Mouse (Mus musculus): ENCODE data around the gene Ttc28. TPM values are rescaled to one million over a fixed set of nuclear protein-coding genes. Genes with fewer than 3 reads are reported as not detected.
A peak's percentile ranks its signal among the peaks of the same experiment; 100 is the strongest.
"Not testable (repeated sequence)": the region's sequence is repeated elsewhere in the genome, so short reads cannot be mapped to it uniquely, and the experiment has no call there.

Ttc28 gene
- total RNA-seq, 1 experiment: 5.8 TPM

DNA sequence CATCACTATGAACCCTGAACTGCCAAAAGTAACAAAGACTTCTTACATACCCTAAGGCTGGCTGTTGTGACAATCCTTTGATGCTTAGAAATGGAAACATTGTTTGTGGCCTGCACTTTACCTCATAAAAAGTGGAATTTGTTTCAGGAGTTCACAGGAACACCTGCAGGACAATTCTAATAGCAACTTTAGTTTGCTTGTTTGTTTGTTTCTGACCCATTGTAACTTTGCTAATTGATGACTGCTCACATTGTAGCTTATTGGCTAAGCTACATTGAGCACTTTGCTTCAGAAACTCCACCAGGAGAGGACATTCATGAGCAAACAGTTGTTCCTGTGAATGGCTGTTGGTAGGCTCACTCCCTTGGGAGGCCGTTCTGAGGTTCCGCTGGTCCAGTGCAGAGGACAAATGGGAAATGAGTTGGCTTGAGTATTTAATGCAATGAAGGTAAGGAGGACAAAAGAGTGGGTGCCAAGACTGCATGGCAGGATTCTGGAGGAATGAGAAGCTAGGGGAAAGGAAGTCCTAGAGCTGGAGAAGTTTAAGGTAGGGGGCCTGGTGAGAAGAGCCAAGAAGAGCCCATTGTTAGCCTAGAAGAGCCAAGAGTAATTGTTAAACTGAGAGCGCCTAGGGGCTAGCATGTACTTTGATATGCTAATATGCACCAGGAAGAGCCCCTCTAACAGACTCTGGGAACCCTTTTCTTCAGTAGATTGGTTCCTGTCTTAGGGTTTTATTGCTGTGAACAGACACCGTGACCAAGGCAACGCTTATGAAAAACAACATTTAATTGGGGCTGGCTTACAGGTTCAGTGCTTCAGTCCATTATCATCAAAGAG, 1.7 kb upstream of the Ttc28 start:
- DNase-seq (ENCODE audit: low read depth, low spot score): peak; percentile 68
- peak overlapping the region; percentile 61 for H3K27ac ChIP-seq (ENCODE audit: insufficient read depth, low read depth, low read length, poor library complexity, severe bottlenecking)

DNA sequence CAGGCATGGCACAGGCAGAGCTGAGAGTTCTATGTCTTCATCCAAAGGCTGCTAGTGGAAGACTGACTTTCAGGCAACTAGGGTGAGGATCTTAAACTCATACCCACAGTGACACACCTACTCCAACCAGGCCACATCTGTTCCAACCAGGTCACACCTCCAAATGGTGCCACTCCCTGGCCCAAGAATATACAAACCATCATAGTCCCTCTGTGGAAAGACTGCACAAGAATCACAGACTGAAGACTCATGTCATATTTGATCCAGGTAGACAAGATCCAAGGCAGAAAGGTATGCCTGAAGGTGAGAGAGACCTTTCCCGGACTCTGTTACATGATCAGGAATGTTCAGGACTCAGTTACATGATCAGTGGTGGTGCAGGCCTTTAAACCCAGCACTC, 1.1 kb upstream of the Ttc28 start:
- H3K9me3 ChIP-seq (ENCODE audit: control insufficient read depth, insufficient read depth, low read depth, low read length); H3K4me1 ChIP-seq (ENCODE audit: control insufficient read depth in 2 of 2, insufficient read depth in 2 of 2, low read length in 2 of 2, poor library complexity in 1 of 2); H3K27ac ChIP-seq (ENCODE audit: insufficient read depth, low read depth, low read length, poor library complexity, severe bottlenecking); DNase-seq (ENCODE audit: low read depth, low spot score); H3K4me3 ChIP-seq (ENCODE audit: insufficient read depth in 1 of 2, low read depth in 1 of 2, low read length in 2 of 2, poor library complexity in 1 of 2, severe bottlenecking in 1 of 2); H3K9ac ChIP-seq (ENCODE audit: insufficient read depth, low read depth, low read length, poor library complexity, severe bottlenecking); in situ Hi-C loops (cut with MboI; ENCODE audit: low sequenced_read_pairs in 2 of 2, unreplicated experiment in 2 of 2); H3K36me3 ChIP-seq (ENCODE audit: control insufficient read depth, insufficient read depth, low read length, poor library complexity, severe bottlenecking): not testable (repeated sequence)

More for the DNA sequence above, 1.7 kb upstream of the Ttc28 start:
- peaks cover 10% of the 10 kb centered on the region; the same call in 1 of the 2 replicates for H3K36me3 ChIP-seq (ENCODE audit: control insufficient read depth, insufficient read depth, low read length, poor library complexity, severe bottlenecking)
- in situ Hi-C loops (cut with MboI; ENCODE audit: low sequenced_read_pairs in 2 of 2, unreplicated experiment in 2 of 2): no loop called here
- peaks cover 5% of the 10 kb centered on the region in 2 experiments; a peak in 2 of 4 replicates for H3K4me1 ChIP-seq (ENCODE audit: control insufficient read depth in 2 of 2, insufficient read depth in 2 of 2, low read length in 2 of 2, poor library complexity in 1 of 2)
- H3K9me3 ChIP-seq (ENCODE audit: control insufficient read depth, insufficient read depth, low read depth, low read length): no peaks in the 10 kb centered on the region
- no peak overlapping the region for H3K4me3 ChIP-seq (ENCODE audit: insufficient read depth in 1 of 2, low read depth in 1 of 2, low read length in 2 of 2, poor library complexity in 1 of 2, severe bottlenecking in 1 of 2)
- TF ChIP-seq ZC3H11A (IDR thresholded peaks at IDR 0.05; ENCODE audit: borderline replicate concordance, low read depth, low read length): no peak
- no peak for TF ChIP-seq CHD2 (IDR thresholded peaks at IDR 0.05; ENCODE audit: low read depth, low read length)
- no peak for TF ChIP-seq MAFK (IDR thresholded peaks at IDR 0.05; ENCODE audit: insufficient read depth, low read depth, low read length)
- TF ChIP-seq ZNF384 (IDR thresholded peaks at IDR 0.05; ENCODE audit: low read depth, low read length): no peak
- TF ChIP-seq HCFC1 (IDR thresholded peaks at IDR 0.05; ENCODE audit: borderline replicate concordance, insufficient read depth, low read length): no peak
- no peak overlapping the region for H3K9ac ChIP-seq (ENCODE audit: insufficient read depth, low read depth, low read length, poor library complexity, severe bottlenecking)

DNA sequence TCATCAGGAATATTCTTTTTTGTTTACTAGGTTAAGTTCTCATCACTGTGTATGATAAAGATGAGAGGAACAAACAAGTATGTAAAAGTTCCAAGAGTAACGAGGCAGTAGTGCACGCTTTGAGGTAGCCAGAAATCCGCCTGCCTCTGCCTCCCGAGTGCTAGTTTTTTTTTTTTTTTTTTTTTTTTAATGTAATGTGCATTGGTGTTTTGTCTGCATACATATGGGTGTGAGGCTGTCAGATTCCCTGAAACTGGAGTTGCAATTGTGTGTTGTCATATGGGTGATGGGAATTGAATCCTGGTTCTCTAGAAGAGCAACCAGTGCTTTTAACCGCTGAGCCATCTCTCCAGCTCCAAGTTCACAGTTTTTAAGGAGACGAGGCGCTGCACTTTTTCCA, 561 bp upstream of the Ttc28 start:
- no peak overlapping the region for H3K27ac ChIP-seq (ENCODE audit: insufficient read depth, low read depth, low read length, poor library complexity, severe bottlenecking)
- H3K4me3 ChIP-seq (ENCODE audit: insufficient read depth in 1 of 2, low read depth in 1 of 2, low read length in 2 of 2, poor library complexity in 1 of 2, severe bottlenecking in 1 of 2): peak overlapping the region; percentile 72 to 74
- H3K9me3 ChIP-seq (ENCODE audit: control insufficient read depth, insufficient read depth, low read depth, low read length): no peaks in the 10 kb centered on the region
- in situ Hi-C loops (cut with MboI; ENCODE audit: low sequenced_read_pairs in 2 of 2, unreplicated experiment in 2 of 2): no loop called here
- peaks cover 5% of the 10 kb centered on the region in 2 experiments; a peak in 2 of 4 replicates for H3K4me1 ChIP-seq (ENCODE audit: control insufficient read depth in 2 of 2, insufficient read depth in 2 of 2, low read length in 2 of 2, poor library complexity in 1 of 2)
- peaks cover 7% of the 10 kb centered on the region; the same call in 1 of the 2 replicates for H3K36me3 ChIP-seq (ENCODE audit: control insufficient read depth, insufficient read depth, low read length, poor library complexity, severe bottlenecking)
- no peak for DNase-seq (ENCODE audit: low read depth, low spot score)
- no peak overlapping the region; the same call in 1 of the 2 replicates for H3K9ac ChIP-seq (ENCODE audit: insufficient read depth, low read depth, low read length, poor library complexity, severe bottlenecking)
- TF ChIP-seq HCFC1 (IDR thresholded peaks at IDR 0.05; ENCODE audit: borderline replicate concordance, insufficient read depth, low read length): no peak
- TF ChIP-seq MAFK (IDR thresholded peaks at IDR 0.05; ENCODE audit: insufficient read depth, low read depth, low read length): no peak
- peak; percentile 56; the same call in 1 of the 2 replicates for TF ChIP-seq ZNF384 (IDR thresholded peaks at IDR 0.05; ENCODE audit: low read depth, low read length)
- no peak for TF ChIP-seq CHD2 (IDR thresholded peaks at IDR 0.05; ENCODE audit: low read depth, low read length)

DNA sequence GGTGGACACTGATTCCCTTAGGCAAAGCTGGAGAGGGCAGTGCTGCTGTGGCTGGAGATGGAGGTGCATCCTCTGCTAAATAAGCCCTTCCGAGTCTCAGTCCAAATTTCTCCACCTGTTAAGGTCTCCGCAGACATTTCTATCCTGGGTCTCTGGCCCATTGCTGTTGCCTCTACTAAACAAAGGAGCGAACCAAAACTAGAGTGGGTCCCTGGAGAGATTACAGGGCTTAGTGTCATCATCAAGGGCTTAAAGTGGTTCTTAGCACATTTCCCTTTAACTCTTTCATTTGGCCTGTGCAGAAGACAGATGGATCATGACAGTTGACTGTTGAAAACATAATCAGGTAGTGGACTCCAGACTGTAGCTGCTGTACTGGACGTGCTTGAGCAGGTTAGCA, 9.0 kb downstream of the Ttc28 start:
- no peaks in the 10 kb centered on the region for H3K4me1 ChIP-seq (ENCODE audit: control insufficient read depth in 2 of 2, insufficient read depth in 2 of 2, low read length in 2 of 2, poor library complexity in 1 of 2)
- no peaks in the 10 kb centered on the region for H3K9me3 ChIP-seq (ENCODE audit: control insufficient read depth, insufficient read depth, low read depth, low read length)
- no peak overlapping the region for H3K9ac ChIP-seq (ENCODE audit: insufficient read depth, low read depth, low read length, poor library complexity, severe bottlenecking)
- in situ Hi-C loops (cut with MboI; ENCODE audit: low sequenced_read_pairs in 2 of 2, unreplicated experiment in 2 of 2): no loop called here
- TF ChIP-seq ZC3H11A (IDR thresholded peaks at IDR 0.05; ENCODE audit: borderline replicate concordance, low read depth, low read length) (no peak), MAFK (IDR thresholded peaks at IDR 0.05; ENCODE audit: insufficient read depth, low read depth, low read length) (no peak)
- H3K4me3 ChIP-seq (ENCODE audit: insufficient read depth in 1 of 2, low read depth in 1 of 2, low read length in 2 of 2, poor library complexity in 1 of 2, severe bottlenecking in 1 of 2): no peak overlapping the region
- no peaks in the 10 kb centered on the region for H3K36me3 ChIP-seq (ENCODE audit: control insufficient read depth, insufficient read depth, low read length, poor library complexity, severe bottlenecking)
- no peak for DNase-seq (ENCODE audit: low read depth, low spot score)
- H3K27ac ChIP-seq (ENCODE audit: insufficient read depth, low read depth, low read length, poor library complexity, severe bottlenecking): no peak overlapping the region

DNA sequence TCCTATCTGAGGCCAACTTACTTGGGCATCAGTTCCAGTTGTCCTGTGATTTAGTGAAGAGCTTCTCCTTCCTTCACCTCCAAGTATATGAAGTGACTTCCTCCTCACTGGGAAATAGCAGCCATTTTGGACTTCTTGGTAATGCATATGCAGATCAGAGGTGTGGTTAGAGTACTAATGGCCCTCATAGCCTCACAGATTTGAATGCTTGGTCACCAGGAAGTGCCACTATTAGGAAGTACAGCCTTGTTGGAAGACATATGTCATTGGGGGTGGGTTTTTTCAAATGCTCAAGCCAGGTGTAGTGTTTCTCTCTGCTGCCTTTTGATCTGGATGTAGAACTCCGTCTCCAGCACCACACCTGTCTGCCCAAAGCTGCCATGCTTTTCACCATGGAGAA, 10.3 kb downstream of the Ttc28 start:
- Histone ChIP-seq H3K9ac (ENCODE audit: insufficient read depth, low read depth, low read length, poor library complexity, severe bottlenecking) (no peak overlapping the region), H3K4me3 (ENCODE audit: insufficient read depth in 1 of 2, low read depth in 1 of 2, low read length in 2 of 2, poor library complexity in 1 of 2, severe bottlenecking in 1 of 2) (no peak overlapping the region), H3K4me1 (ENCODE audit: control insufficient read depth in 2 of 2, insufficient read depth in 2 of 2, low read length in 2 of 2, poor library complexity in 1 of 2) (no peaks in the 10 kb centered on the region), H3K27ac (ENCODE audit: insufficient read depth, low read depth, low read length, poor library complexity, severe bottlenecking) (no peak overlapping the region), H3K9me3 (ENCODE audit: control insufficient read depth, insufficient read depth, low read depth, low read length) (no peaks in the 10 kb centered on the region), H3K36me3 (ENCODE audit: control insufficient read depth, insufficient read depth, low read length, poor library complexity, severe bottlenecking) (no peaks in the 10 kb centered on the region)
- DNase-seq (ENCODE audit: low read depth, low spot score): no peak
- TF ChIP-seq HCFC1 (IDR thresholded peaks at IDR 0.05; ENCODE audit: borderline replicate concordance, insufficient read depth, low read length): no peak
- no peak for TF ChIP-seq ZNF384 (IDR thresholded peaks at IDR 0.05; ENCODE audit: low read depth, low read length)
- TF ChIP-seq CHD2 (IDR thresholded peaks at IDR 0.05; ENCODE audit: low read depth, low read length): no peak
- TF ChIP-seq ZC3H11A (IDR thresholded peaks at IDR 0.05; ENCODE audit: borderline replicate concordance, low read depth, low read length): no peak
- no peak for TF ChIP-seq MAFK (IDR thresholded peaks at IDR 0.05; ENCODE audit: insufficient read depth, low read depth, low read length)
- in situ Hi-C loops (cut with MboI; ENCODE audit: low sequenced_read_pairs in 2 of 2, unreplicated experiment in 2 of 2): no loop called here
